Mouse (Mus musculus) mouse trophoblast stem cell (cell line): ENCODE data around the gene Anln.

Experiments
- in situ Hi-C, 2 experiments: fragments of 300-500 bp; cut with MseI, MboI; formaldehyde crosslinking; loops; 2 replicates in 1 of 2; 3 replicates in 1 of 2; pipeline ENCODE4 v1.15.1; 2025

Anln gene

DNA sequence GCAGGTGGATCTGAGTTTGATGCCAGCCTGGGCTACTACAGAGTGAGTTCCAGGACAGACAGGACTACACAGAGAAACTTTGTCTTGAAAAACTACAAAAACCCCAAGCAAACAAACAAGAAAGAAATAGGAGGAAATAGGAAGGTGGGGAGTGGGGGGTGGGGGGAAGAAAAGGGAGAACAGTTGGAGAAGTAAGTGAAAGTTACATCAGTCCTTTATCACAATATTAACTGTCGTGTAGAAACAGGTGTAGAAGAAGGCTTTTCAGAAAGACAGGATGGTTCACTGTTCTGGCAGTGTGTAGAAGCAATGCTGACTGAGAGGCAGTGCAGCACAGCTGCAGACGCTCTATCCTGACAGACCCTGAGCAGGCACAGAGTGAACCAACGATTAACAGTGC is 14.0 kb upstream of the Anln start:
- in situ Hi-C loops = no loop called here

DNA sequence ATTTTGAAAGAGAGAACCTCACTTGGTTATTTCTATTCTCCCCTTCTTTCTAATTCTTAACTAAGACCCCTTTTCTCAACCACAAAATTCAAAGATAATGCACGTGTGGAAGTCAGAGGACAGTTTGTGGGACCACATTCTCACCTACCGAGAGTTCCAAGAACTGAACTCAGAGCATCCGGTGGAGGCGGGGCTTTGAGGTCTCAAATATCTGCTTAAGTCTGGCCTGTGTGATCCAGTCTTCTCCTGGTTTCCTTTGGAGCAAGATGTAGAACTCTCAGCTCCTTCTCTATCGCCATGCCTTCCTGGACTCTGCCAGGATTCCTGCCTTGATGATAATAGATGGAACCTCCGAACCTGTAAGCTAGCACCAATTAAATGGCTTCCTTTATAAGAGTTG is 13.0 kb upstream of the Anln start:
- in situ Hi-C loops = no loop called here

DNA sequence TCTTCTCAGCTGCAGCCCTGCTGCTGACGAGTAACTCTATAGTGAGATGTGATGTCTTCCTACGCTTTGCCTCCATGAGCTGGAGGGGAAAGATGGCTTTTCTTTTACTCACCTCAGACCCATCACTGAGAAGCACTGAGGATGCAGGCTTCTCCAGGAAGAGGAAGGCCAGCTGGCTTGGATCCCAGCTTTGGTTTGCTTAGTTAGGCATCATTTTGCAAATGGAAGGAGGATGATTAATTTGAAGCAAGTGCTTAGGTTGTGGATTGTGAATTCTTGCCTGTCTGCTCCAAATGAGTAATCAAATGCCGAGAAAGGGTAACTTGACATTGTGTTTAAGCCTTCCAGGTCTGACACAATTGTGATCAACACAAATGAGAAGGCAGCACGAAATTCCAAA is 10.0 kb upstream of the Anln start:
- in situ Hi-C loops = no loop called here

DNA sequence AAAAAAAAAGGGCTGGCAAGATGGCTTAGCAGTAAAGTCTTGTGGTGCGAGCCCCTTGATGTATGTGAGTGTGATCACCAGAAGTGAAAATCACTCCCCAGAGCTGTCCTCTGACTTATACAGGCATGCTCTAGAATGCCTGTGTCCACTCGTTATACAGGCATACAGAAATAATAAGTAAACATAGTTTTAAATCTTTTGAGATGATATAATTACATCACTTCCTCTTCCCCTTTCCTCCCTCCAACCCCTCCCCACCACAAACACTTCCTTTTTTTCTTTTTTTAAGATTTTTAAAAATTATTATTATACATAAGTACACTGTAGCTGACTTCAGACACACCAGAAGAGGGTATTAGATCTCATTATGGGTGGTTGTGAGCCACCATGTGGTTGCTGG is 5.7 kb upstream of the Anln start:
- in situ Hi-C loops = no loop called here

DNA sequence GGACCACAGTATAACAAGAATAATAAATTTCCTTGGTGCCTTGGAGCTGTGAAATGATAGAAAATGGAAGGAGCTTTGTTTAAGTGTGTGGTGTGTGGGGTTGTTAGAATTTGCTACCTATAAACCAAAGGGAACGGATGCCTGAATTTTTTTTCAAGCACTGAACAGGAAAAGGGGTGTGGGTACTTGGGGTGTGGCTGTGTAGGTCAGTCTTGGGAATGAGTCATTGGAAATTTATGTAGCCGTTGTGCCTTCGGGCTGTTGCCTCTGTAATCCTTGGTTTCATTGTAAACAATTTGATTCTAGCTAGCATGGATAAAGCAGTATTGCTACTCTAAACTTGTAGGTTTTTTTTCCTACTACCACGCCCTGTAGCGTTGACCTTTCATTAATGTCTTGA is 1.4 kb upstream of the Anln start:
- in situ Hi-C loops = no loop called here

DNA sequence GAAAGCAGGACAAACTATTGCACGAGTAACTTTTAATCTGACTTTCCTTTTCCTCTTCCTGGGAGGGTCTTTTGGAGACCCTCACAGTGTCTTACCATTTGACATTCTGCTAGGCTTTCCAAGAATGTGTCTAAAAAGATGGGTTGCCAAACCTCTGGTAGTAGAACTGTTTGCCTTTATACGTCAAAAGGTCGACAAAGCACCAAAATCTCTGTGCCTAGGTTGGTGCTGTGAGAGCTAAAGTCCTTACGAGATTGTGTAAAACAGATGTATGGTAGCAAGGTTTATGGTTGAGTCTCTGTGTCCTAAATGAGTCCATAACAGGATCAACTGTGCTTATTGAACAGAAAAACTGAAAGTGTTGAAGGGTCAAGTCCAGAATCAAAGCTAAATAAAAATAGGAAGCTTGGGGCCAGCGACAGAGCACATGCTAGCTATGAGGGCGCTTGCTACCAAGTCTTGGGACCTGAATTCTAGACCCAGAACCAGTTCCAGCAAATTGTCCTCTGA is 803 bp upstream of the Anln start:
- in situ Hi-C loops = no loop called here

DNA sequence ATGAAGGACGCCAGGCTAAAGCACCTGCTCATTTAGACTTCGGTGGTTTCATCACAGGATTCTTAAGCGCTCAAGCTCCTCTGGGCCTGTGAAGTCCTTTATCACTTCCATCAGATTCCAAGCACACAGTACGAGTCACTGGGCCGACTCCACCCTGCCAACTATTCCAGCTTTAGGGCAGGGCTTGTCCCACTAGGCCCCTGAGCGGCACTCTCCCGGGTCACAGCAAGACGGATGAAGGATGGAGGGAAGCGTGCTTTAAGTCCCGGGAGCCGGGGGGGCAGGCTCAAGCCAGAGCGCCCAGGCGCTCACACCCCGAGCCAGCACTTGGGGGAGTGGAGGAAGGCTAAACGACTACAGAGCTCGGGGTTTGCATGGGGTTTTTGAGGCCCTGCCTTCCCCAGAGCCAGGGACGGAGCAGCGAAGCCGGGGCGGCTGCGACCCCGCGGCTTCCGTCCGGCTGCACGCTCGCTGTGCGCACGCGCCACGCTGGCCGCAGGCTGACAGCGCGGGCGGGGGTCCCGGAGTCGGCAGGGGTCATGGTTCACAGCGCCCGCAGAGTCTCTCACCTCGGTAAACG is 497 bp downstream of the Anln start:
- in situ Hi-C loops = no loop called here

DNA sequence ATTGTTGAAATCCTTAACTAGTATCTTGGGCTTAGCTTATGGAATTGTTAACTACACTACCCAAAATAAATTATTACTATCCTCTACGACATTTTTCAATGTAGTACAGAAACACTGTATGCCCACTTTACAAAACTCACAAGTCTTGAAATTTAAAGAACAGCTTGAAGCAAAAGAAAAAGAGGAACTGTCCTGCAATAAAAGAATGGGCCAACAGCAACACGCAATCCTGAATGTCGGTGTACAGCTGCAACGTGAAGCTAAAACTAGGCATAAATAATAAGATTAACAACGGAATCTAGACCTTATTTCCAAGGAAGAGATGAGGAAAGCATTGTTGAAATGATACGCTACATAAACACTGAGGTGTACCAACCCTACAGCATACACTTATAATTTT is 1.1 kb downstream of the Anln start:
- in situ Hi-C loops = no loop called here

DNA sequence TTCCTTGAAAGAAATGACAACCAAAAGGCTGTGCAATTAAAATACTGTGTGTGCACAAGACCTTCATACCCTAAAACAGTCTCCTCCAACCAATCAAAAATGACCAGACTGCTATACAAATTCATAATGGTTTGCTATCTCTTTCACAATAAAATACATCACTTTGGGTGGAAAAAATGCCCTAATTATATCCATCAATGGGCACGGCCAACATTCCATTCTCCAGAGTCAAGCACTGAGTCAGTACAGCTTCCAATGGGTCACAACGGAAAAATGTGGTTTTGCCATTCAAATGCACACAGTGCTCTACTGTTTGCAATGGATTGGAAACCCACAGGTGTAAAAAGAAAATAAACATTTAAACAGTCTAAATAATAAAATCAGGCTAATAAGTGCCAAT is 3.1 kb downstream of the Anln start:
- in situ Hi-C loops = no loop called here

DNA sequence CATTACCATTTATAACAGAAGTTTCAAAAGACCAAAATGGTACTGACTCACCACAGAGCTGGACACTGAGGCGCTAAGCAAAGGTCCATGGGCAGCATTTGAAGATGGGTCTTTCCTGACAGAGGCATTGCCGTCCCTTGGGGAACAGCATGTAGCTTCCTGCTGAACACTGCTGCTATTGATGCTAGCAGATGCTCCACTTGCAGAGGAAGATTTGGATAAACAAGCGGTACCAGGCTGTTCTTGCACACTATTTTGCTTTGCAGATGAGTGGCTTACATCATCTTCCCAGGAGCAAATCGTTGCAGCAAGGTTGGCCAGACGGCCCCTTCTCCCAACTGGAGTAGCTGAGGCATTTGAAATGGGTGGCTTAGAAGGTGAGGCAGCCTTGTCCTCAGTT is 12.9 kb downstream of the Anln start:
- in situ Hi-C loops = no loop called here

DNA sequence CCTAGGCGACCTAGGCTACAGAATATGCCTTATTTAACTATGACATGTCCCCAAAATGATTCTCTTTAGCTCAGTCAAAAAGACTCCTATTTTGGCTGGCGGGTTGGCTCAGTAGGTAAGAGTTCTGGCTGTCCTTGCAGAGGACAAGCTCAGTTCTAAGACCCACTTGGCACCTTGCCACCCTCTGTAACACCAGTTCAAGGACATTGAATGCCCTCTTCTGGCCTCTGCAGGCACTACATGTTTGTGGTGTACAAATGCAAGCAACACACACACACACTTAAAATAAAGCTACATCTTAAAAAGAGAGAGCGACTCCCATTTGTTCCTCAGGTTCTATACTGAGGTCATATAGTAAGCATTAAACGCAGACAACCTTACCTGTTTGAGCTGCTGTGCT is 16.2 kb downstream of the Anln start:
- in situ Hi-C loops = no loop called here

DNA sequence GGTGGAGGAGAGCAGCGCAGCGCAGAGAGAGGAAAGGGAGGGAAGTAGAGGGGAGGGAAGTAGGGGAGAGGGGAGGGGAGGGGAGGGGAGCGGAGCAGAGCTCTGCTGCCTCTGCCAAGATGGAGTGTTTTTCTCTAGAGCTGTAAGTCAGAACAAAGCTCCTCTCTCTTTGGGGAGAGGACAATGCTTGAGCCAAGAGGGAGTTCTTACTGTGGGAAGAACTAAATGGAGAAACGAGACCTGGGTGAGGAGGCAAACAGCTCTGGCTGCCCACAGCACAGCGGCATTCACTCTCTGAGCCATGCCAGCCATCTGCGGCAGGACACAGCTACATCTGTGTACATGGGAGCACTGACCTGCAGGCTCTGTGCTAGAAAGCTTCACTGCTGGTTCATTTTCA is 21.0 kb downstream of the Anln start:
- in situ Hi-C loops = no loop called here

DNA sequence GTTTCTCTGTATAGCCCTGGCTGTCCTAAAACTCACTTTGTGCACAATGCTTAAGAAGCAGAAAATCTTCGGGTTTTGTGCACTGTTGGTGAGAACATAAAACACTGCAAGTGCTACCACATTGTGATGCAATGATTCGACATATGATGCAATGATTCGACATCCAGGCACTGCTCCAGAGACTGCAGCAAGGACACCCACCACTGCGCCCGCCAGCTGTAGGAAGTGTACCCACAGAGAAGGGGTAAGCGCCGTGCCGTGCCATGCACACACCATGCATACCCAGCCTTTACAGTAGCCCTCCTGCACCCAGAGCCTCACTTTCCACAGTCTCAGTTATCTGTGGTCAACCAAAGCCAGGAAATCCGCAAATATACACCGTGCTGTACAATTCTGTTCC is 22.4 kb downstream of the Anln start:
- in situ Hi-C loops = no loop called here

DNA sequence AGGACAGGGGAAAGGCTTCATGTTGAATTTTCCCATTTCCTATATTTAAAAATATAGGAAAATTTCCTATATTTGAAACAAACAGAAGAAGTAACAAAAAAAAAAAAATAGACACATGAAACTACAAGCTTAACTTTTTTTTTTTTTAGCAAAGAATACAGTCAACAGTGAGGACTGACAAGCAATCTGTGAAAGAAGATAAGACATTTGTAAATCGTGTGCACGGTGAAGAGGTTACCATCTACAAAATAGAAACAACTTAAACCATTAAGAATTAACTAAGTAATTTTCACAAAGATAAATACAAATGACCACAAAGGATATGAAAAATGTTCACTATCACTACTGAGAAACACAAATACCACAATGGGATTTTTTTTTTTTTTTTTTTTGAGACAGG is 22.8 kb downstream of the Anln start:
- in situ Hi-C loops = no loop called here

DNA sequence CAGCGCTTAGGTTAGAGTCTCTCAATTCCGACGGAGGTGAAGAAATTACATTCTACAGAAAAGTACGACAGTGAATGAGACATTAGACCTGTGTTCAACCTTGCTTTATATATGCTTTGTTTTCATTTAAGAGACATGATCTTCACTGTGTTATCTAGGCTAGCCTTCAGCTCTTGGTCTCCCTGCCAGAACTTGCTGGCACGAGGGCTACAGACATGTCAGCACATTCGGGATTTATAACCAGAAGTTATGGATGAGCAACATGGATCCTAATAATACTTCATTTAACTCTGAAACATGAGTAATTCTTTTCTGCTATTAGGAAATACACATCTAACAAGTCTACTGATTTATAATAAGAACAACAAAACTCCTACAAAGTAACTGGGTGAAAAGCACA is 28.1 kb downstream of the Anln start:
- in situ Hi-C loops = no loop called here

DNA sequence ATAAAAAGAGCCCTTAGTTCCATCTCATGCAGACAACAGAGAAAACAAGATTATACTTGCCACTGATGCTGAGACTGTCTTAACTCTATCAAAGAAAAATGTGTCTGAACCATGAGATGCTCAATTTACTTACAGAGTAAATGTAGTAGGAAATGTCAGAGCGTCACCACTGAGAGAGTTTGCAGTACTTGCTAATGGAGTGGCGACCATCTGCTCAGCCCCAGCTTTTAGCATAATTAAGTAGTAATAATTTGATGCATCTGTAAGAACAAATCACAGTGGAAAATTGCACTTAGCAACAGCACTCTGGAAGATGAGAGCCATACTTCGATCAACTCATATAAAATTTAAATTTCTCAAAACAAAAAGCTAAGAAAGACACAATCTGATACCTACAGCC is 33.1 kb downstream of the Anln start:
- in situ Hi-C loops = no loop called here

DNA sequence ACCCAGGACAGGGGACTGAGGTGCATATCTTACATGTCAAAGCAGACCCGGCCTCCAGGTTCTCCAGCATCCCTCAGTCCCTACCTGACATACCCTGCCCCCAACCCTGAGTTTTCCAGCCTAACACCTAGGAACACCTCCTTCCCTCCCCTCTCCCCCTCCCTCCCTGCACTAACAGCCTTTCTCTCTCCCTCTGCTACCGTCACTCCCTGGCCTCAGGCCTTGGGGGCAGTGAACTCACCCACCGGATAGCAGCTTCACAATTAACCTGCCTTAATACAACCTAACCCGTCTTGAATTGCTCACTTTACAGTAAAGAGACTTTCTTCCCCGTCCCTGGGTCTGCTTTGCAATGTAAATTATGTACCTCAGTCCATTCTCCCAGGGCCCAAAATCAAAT is 35.1 kb downstream of the Anln start:
- in situ Hi-C loops = no loop called here

DNA sequence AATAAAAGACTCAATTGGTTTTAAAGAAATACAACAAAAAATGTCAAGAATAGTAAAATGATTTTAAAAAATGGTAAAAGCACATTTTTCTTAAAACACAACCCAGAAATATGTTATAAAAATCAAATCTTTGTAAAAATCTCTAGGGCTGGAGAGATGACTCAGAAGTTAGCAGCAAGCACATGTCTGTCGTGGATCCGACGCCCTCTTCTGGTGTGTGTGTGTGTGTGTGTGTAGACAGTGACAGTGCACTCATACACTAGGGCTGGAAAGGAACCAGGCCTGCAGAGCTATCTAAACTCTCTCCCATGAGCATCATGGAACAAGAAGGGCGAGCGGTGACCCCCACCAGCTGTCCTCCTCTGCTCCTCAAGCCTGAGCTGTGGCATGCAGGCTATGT is 35.5 kb downstream of the Anln start:
- in situ Hi-C loops = no loop called here

DNA sequence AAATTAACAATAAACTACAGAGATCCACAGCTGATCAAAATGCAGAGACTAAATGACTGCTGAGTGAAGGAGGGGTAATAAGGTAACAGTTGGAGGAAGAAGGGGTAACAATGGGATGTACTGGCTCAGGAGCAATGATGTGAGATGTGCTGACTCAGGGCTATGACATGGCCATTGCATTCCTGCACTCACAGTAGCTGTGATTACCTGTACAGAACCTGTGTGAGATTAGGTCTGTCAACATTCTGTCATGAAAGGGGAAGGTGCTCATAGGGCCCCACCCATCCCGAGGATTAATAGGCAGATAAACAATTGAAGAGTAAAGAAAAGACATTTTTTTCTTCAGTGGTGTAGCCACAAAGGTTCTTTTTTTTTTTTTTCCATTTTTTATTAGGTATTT is 48.7 kb downstream of the Anln start:
- in situ Hi-C loops = no loop called here

DNA sequence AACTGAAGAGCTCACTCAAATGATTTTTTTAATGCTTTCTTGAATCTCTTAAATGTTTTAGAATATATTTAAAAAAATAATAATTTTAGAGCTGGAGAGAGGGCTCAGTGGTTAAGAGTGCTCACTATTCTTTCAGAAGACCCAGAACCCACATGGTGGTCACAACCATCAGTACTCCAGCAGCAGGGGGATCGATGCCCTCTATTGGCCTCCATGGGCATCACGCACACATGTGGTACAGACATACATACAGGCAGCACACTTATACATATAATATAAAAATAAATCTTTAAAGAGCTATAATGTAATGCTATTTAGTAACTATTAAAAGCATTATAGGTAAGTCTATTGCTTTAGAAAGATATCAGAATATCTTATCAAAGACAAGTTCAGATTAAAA is 51.8 kb downstream of the Anln start:
- in situ Hi-C loops = no loop called here

DNA sequence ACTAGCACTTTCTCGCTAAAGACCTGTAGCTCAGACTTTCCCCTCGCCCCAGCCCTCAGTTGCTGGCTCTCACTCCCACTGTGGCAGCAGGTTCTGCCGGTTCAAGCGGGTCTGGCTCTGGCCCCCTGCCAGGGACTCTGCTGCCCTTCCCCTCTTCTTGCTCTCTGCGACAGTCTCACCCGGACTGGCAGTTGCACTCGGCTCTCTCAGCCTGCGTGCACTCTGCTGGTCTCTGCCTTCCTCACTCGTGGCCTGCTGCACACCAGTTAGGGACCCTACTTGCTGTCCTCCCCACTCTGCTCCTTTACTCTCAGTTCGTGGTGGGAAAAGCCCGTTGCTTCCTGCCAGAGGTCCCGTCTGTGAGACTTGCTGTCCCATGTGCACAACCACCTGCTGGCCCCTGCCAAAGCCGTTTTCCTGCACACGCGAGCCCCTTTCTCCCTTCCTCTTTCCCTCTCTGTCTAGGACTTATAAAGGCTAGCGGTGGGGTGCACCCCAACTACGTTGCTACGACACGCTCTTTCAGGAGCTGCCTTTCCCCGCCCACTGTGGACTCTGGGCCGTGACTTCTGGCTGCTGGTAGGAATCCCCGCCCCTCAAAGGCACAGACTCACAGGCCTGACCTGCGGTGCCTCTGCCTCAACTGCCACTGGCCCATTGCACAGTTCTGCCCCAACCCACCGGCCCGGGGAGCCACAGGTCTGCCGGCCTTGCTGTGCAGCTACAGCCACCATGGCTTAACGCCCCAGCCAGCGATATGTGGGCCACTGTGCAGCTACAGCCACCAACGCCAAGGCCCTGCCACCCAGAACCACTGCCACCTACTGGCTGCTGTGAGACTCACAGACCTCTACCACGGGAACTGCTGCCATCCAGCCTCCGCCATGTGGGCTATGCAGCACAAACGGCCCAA is 61.3 kb downstream of the Anln start:
- in situ Hi-C loops = no loop called here

DNA sequence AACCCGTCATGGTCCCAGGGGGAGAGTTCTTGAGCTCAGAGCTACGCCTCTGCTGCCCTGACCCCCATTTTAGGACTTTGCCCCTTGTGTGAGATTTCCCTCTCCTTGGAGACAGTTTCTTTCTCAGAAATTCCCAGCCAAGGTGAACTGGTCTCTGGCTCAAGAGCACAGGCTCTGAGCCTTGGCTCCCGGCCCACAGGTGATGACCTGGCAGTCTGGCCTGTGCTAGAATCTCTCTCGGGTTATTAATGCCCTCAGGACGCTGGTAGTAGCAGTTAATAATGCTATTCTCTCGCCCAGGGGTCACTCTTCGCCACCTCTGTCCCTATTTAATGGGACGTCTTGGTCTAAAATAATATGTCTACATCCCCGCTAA is 61.9 kb downstream of the Anln start:
- in situ Hi-C loops = no loop called here

DNA sequence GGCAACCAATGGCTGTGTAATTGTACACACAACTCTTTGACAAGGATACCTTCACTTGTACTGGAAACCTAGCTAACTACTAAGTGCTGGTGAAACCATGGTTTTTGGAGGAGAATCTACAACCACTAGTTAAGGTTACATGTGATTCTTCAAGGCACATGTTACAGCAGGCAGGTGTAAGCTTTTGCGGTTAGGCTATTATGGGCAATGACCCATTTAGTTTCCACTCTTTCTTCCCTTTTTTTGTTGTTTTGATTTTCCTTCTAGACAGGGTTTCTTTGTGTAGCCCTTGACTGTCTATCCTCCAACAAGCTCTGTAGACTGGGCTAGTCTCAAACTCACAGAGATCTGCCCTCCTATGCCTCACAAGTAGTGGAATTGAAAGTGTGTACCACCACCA is 64.4 kb downstream of the Anln start:
- in situ Hi-C loops = no loop called here
